Mouse (Mus musculus) heart, postnatal 14 days (tissue): Measurements from ENCODE around the gene Gpbar1. TPM values are rescaled to one million over a fixed set of nuclear protein-coding genes. Genes with fewer than 3 reads are reported as not detected.
"Not testable (repeated sequence)": the region's sequence is repeated elsewhere in the genome, so short reads cannot be mapped to it uniquely, and the experiment has no call there.

Experiments used
- DNase-seq, 2 experiments: peaks; one replicate each; pipeline ENCODE4 v3.0.0; 2021 to 2022
- intact Hi-C: fragments of 180-260 bp; cut with DNase I; formaldehyde crosslinking; loops from one replicate; pipeline ENCODE4 v1.15.1; 2025
- total RNA-seq, 2 experiments: library from RNA; stranded (reverse); gene quantifications; 2 replicates each; pipeline ENCODE4 v1.2.3; 2021

Gene Gpbar1
- total RNA-seq, 2 experiments from 2014 or later, result not detected

DNA sequence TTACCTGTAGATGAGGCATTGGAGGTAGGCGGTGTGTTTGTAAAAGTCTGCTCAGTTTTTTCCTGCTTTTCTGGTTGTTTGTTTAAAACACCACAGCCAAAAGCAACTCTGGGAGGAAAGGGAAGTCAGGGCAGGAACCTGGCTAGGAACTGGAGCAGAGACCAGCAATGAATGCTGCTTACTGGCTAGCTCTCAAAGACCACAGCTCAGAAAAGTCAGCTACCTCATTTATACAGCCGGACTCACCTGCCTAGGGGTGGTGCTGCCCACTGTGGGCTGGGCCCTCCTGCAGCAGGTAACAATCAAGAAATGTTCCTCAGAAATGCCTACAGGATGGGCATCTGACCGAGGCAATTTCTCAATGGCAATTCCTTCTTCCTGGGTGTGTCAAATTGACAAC lies 36.4 kb downstream of the Gpbar1 start:
- intact Hi-C loops, result no loop called here
- DNase-seq, result no peak

DNA sequence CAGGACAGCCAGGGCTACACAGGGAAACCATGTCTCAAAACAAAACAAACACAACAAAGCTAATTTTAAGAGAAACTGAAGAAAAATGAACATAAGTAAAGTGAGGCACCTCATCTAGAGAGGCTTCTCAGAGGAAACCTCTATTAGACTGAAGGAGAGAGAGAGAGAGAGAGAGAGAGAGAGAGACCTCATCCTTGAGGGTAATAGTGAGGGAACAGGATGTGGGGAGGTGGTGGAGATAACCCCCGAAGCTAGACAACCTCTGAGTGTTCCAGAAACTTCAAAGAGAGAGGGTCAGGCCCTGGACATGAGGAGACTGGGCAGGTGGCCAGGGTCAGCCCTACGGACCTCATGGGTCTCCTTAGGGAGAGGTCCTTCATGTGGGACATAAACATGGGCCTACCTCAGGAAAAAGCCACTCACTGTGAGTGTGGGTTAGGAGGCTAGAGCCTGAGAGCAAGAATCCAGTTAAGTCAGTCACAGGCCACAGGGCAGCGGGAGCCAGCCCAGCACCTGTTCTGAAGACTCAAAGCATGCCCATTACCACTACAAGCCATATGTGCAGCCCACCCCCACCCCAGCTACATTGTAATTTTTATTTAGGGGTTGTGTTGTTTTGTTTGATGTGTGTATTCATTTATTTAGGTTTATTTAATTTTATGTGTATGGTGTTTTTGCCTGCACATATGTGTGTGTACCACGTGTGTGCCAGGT lies 37.9 kb downstream of the Gpbar1 start:
- intact Hi-C loops, result no loop called here
- no peak for DNase-seq

DNA sequence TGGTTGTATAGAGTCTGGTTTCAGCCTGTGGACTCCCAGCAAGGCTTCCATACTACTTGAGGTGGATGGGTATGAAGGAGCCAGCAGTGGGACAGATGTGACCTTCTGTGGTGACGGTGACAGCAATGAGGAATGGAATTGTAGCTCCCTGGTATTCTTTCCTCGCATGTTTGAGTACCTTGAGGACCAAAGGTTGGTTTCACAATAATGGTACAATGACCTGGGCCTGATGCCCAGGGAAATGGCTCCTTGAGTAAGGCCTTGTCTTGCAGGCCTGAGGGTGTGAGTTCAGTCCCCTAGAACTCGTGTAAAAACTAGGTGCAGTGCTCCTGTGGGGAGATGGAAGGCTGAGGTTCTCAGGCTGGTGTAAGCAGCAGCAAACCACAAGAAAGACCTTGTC lies 40.4 kb downstream of the Gpbar1 start:
- intact Hi-C loops, result loop anchor here (2.0 kb wide), 1 partner anchor 28 kb away; no protein-coding TSS in a partner anchor
- no peak for DNase-seq

DNA sequence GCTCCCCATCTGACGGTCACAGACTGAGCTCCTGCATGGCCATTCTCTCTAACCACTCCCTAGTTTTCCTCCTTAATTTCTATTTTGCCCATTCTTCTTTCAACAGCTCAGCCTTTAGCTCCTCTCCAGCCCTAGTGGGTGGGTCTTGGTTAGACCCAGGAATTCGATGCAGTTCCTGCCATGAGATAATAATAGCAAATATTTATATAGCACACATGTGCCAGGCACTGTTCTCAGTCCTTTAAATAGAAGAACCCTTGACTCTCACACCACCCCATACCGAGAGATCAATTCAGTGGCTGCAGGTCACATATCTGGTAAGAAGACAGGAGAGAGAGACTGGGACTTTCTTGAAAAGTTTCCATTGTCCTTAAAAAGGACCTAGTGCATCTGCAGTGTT lies 43.0 kb downstream of the Gpbar1 start:
- no peak for DNase-seq
- intact Hi-C loops, result no loop called here

DNA sequence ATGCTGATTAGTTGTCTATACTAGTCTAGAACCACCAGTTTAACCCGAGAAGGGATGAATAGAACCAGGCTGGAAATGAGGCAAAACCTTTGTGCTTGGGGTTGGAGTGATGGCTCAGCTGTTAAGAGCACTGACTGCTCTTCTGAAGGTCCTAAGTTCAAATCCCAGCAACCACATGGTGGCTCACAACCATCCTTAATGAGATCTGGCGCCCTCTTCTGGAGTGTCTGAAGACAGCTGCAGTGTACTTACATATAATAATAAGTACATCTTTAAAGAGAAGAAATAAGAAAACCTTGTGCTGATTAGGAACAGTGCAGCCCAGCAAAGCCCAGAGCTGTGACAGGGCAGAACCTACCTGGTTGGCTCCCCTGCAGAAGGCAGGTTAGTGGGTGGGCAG lies 48.6 kb downstream of the Gpbar1 start:
- DNase-seq, intact Hi-C loops: not testable (repeated sequence)

Other genes with a start within 250 kb of the Gpbar1 start
- 100 to 1,000 TPM; 677 to 755 TPM for gene Tns1, start 154.1 kb upstream of the Gpbar1 start, total RNA-seq
- 1 to 10 TPM; 1.4 to 1.5 TPM for gene Rufy4, start 153.0 kb upstream of the Gpbar1 start, total RNA-seq
- gene Cxcr2, start 124.6 kb upstream of the Gpbar1 start, total RNA-seq, result under 1 TPM; 0.07 to 0.10 TPM
- gene Cxcr1, start 83.9 kb upstream of the Gpbar1 start, total RNA-seq, result not detected
- 100 to 1,000 TPM; 143 to 165 TPM for gene Arpc2, start 42.5 kb upstream of the Gpbar1 start, total RNA-seq
- 10 to 100 TPM; 95.5 to 98.9 TPM for gene Aamp, start 6.2 kb downstream of the Gpbar1 start, total RNA-seq
- 100 to 1,000 TPM; 190 to 191 TPM for gene Pnkd, start 6.4 kb downstream of the Gpbar1 start, total RNA-seq
- 10 to 100 TPM; 34.6 to 39.4 TPM for gene Tmbim1, start 27.1 kb downstream of the Gpbar1 start, total RNA-seq
- under 1 TPM; 0.12 to 0.67 TPM for gene Catip, start 83.6 kb downstream of the Gpbar1 start, total RNA-seq
- 1 to 10 TPM; 2.7 to 4.1 TPM for gene Slc11a1, start 96.6 kb downstream of the Gpbar1 start, total RNA-seq
- gene Ctdsp1, start 113.0 kb downstream of the Gpbar1 start, total RNA-seq, result 100 to 1,000 TPM; 106 to 118 TPM
- gene Vil1, start 130.8 kb downstream of the Gpbar1 start, total RNA-seq, result under 1 TPM; 0.65 to 0.83 TPM
- 10 to 100 TPM; 16.0 to 17.2 TPM for gene Cnot9, start 227.5 kb downstream of the Gpbar1 start, total RNA-seq